Mouse (Mus musculus) stomach, postnatal 0 days (tissue): ENCODE data around the gene Mc1r. TPM values are rescaled to one million over a fixed set of nuclear protein-coding genes. Genes with fewer than 3 reads are reported as not detected.
"Not testable (repeated sequence)": the region's sequence is repeated elsewhere in the genome, so short reads cannot be mapped to it uniquely, and the experiment has no call there.

Experiments used
- ATAC-seq: fragments of 200-750 bp; cut with Nextera tagmentation; 2 replicates; pipeline ENCODE4 v1.8.0; 2017; ENCODE audit not compliant: low FRiP score, low TSS enrichment
- DNase-seq: peaks from one replicate; pipeline ENCODE4 v3.0.0-alpha.2; 2016; ENCODE audit warnings: low spot score
- H3K27ac ChIP-seq: fragments of 300-500 bp; sonication (generic); replicated peaks from 2 replicates; pipeline ENCODE4 v1.5.1; 2014; ENCODE audit warnings: mild to moderate bottlenecking, control low read depth
- H3K27me3 ChIP-seq: fragments of 300-500 bp; sonication (generic); 2 replicates; pipeline ENCODE4 v1.6.1; 2014; ENCODE audit warnings: low read length; ENCODE audit not compliant: control insufficient read depth, insufficient read depth
- H3K36me3 ChIP-seq: fragments of 300-500 bp; sonication (generic); 2 replicates; pipeline ENCODE4 v1.6.1; 2014; ENCODE audit warnings: low read length, mixed read lengths; ENCODE audit not compliant: control insufficient read depth, insufficient read depth
- H3K4me1 ChIP-seq: fragments of 300-500 bp; sonication (generic); replicated peaks from 2 replicates; pipeline ENCODE4 v1.6.1; 2014; ENCODE audit warnings: antibody characterized with exemption; ENCODE audit not compliant: control insufficient read depth, insufficient read depth
- H3K4me2 ChIP-seq: fragments of 300-500 bp; sonication (generic); replicated peaks from 2 replicates; pipeline ENCODE4 v1.6.1; 2014; ENCODE audit warnings: low read depth, mild to moderate bottlenecking, control low read depth, moderate library complexity
- H3K4me3 ChIP-seq: fragments of 300-500 bp; sonication (generic); 2 replicates; pipeline ENCODE4 v1.5.1; 2014; ENCODE audit warnings: low read depth, low read length, control low read depth
- H3K9ac ChIP-seq: fragments of 300-500 bp; sonication (generic); 2 replicates; pipeline ENCODE4 v1.6.1; 2014; ENCODE audit warnings: mild to moderate bottlenecking, low read length, control low read depth, mixed read lengths
- H3K9me3 ChIP-seq: fragments of 300-500 bp; sonication (generic); 2 replicates; pipeline ENCODE4 v1.6.1; 2016; ENCODE audit warnings: low read length; ENCODE audit not compliant: control insufficient read depth
- CTCF ChIP-seq: IDR thresholded peaks from 2 replicates; pipeline ENCODE4 v1.5.1; 2016; ENCODE audit warnings: antibody characterized with exemption, low read depth, mild to moderate bottlenecking, moderate library complexity
- EP300 ChIP-seq: optimal IDR thresholded peaks from 2 replicates; pipeline ENCODE3; 2016; ENCODE audit warnings: antibody characterized with exemption
- WGBS: fragments of 180-500 bp; shearing (Covaris S2); extraction: QIAGEN DNeasy Blood & Tissue Kit; methylation state at CpG from one replicate; pipeline ENCODE4 v1.1.7; 2014; 5-methylcytosine and 5-hydroxymethylcytosine counted together
- polyA plus RNA-seq: library from polyadenylated mRNA; unstranded; fragments of >200 nt; fragmentation: Nextera tagmentation; extraction: Ambion mirVana; gene quantifications from 2 replicates; pipeline ENCODE4 v1.2.1, GENCODE M21; 2015

Gene Mc1r
- polyA plus RNA-seq, 1 experiment from 2014 or later, result not detected

DNA sequence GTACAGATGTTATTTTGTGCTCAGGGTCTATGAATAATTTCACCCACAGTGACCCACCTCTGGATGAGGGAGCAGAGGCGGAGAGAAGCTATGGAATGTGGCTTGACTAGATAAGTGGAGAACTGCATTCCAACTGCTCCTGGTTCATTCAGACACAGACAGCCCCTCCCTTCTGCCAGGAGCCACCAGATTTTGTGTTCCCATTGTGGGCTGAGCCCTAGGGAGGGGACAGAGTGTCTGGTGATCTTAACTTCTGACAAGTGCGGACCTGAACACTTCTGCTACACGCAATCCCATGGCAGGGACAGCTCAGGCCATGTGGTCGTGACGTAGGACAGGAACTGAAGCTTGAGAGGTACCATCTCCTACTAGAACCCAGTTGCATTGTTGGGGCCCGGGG, 39.9 kb downstream of the Mc1r start:
- DNase-seq (no peak), ATAC-seq (no peak)
- TF ChIP-seq EP300 (no peak), CTCF (no peak)
- Histone ChIP-seq H3K4me1 (no peaks in the 10 kb centered on the region), H3K27me3 (no peaks in the 10 kb centered on the region), H3K9me3 (no peaks in the 10 kb centered on the region), H3K27ac (peak overlapping the region; percentile 53; the same call in 1 of the 2 replicates), H3K4me3 (no peak overlapping the region), H3K9ac (no peak overlapping the region), H3K4me2 (no peak overlapping the region), H3K36me3 (no peaks in the 10 kb centered on the region)
- WGBS, result 74% methylated on average over 6 of the region's 6 CpGs

DNA sequence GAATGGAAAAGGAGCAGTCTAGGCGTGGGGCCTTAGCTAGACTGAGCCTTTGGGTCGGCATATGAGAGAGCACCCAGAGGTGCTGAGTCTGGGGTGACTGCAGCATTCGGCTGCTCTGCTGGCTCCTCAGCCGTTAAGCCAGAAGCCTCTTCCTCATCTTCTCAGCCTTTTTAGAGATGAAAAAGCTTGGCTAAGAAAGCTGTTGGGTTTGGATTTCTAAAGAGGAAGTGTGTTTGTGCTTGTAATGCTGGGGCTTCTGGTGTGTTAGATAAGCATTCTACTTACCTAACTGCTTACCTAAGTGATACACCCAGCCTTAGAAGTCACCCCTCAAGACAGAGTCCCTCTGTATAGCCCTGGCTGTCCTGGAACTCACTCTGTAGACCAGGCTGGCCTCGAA, 43.9 kb downstream of the Mc1r start:
- no peak overlapping the region for H3K4me3 ChIP-seq
- TF ChIP-seq EP300 (no peak), CTCF (no peak)
- no peaks in the 10 kb centered on the region for H3K4me1 ChIP-seq
- no peak overlapping the region for H3K9ac ChIP-seq
- H3K27me3 ChIP-seq, result no peaks in the 10 kb centered on the region
- ATAC-seq, result no peak
- DNase-seq, result no peak
- no peak overlapping the region for H3K27ac ChIP-seq
- no peak overlapping the region for H3K4me2 ChIP-seq
- WGBS, result 88% methylated on average over 5 of the region's 5 CpGs
- H3K9me3 ChIP-seq, result no peaks in the 10 kb centered on the region
- H3K36me3 ChIP-seq, result peaks cover 10% of the 10 kb centered on the region; the same call in 1 of the 2 replicates

DNA sequence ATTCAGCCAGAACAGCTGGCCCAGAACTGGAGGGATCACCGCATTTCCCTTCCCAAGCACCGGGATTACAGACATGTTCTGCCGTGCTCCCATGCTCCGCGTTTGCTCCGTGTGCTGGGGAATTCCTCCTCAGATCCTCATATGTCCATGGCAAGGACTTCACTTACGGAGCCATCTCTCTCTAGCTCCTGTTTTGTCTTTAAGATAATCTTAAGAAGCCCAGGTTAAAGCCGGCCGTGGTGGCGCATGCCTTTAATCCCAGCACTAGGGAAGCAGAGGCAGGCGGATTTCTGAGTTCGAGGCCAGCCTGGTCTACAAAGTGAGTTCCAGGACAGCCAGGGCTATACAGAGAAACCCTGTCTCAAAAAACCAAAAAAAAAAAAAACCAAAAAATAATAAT, 44.8 kb downstream of the Mc1r start:
- H3K27ac ChIP-seq, H3K4me2 ChIP-seq, H3K9me3 ChIP-seq, H3K27me3 ChIP-seq, H3K4me3 ChIP-seq, H3K36me3 ChIP-seq, H3K4me1 ChIP-seq, ATAC-seq, H3K9ac ChIP-seq, DNase-seq: not testable (repeated sequence)
- WGBS, result 96% methylated on average over 12 of the region's 12 CpGs

DNA sequence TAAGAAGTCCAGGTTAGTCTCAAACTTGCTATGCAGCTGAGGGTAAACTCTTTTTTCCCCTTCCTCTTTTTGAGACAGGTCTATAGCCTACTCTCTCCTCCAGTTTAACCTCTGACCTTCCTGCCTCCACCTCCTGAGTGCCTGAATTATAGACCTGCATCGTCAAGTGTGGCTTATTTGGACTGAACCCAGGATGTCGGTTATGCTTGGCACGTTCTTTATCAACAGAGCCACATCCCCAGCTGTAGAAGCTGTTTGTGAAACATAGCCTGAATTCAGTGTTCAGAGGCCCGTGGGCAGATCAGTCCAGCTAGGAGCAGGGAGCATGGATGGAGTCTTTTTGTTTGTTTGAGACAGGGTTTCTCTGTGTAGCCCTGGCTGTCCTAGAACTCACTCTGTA, 45.2 kb downstream of the Mc1r start:
- no peaks in the 10 kb centered on the region for H3K4me1 ChIP-seq
- TF ChIP-seq CTCF, result no peak
- TF ChIP-seq EP300, result no peak
- no peak for DNase-seq
- no peak overlapping the region for H3K9ac ChIP-seq
- no peaks in the 10 kb centered on the region for H3K27me3 ChIP-seq
- peaks cover 10% of the 10 kb centered on the region; the same call in 1 of the 2 replicates for H3K36me3 ChIP-seq
- no peak overlapping the region for H3K4me3 ChIP-seq
- H3K27ac ChIP-seq, result no peak overlapping the region
- H3K4me2 ChIP-seq, result no peak overlapping the region
- no peaks in the 10 kb centered on the region for H3K9me3 ChIP-seq
- ATAC-seq, result no peak
- 77% methylated on average over 4 of the region's 4 CpGs for WGBS

DNA sequence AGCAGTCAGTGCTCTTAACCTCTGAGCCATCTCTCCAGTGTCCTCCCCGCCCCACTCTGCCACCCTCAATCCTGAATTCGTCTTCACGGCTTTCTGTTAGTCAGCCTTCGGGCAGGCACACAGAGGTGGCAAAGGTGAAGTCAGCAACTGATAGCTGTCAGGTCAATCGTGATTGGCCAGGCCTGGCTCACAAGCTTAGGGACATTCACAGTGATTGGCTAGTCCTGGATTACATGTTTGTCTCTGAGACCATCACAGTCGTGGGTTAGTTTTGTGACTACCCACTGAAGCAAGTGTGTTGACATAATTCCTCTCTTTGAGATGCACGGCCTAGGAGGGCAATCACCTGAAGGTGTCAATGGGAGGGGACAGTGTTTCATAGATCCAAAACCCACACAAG, 46.4 kb downstream of the Mc1r start:
- H3K27ac ChIP-seq, result no peak overlapping the region

DNA sequence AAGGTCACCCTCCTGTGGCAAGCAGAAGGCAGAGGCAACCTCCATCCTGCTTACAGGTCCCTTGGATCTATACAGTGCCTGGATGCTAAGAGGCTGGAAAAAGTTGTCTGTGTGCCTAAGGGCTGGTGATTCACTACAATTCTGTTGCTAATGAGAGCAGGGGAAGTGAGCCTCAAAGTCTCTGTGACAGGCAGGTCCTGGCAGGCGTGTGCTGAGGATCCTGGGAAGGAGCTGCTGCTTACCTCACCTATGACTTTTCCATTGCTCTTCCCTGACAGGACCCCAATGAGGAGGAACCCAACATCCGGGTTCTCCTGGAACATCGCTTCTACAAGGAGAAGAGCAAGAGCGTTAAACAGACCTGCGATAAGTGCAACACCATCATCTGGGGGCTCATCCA, 47.0 kb downstream of the Mc1r start:
- no peak for ATAC-seq
- no peak overlapping the region for H3K4me3 ChIP-seq
- H3K4me2 ChIP-seq, result no peak overlapping the region
- H3K9ac ChIP-seq, result no peak overlapping the region
- peaks cover 17% of the 10 kb centered on the region for H3K36me3 ChIP-seq
- no peaks in the 10 kb centered on the region for H3K9me3 ChIP-seq
- WGBS, result 76% methylated on average over 5 of the region's 5 CpGs
- no peak for TF ChIP-seq CTCF
- no peak for TF ChIP-seq EP300
- H3K27ac ChIP-seq, result no peak overlapping the region
- no peak for DNase-seq
- no peaks in the 10 kb centered on the region for H3K4me1 ChIP-seq
- H3K27me3 ChIP-seq, result no peaks in the 10 kb centered on the region

More for the DNA sequence above, 46.4 kb downstream of the Mc1r start:
- TF ChIP-seq EP300 (no peak), CTCF (no peak)
- Histone ChIP-seq H3K4me2 (no peak overlapping the region), H3K9me3 (no peaks in the 10 kb centered on the region), H3K4me3 (no peak overlapping the region), H3K4me1 (no peaks in the 10 kb centered on the region), H3K36me3 (peaks cover 14% of the 10 kb centered on the region), H3K27me3 (no peaks in the 10 kb centered on the region), H3K9ac (no peak overlapping the region)
- WGBS, result 74% methylated on average over 7 of the region's 7 CpGs
- ATAC-seq, result no peak
- DNase-seq, result no peak
